Mouse (Mus musculus) CD4-positive, CD25-positive, alpha-beta regulatory T cell, adult 4 months (primary cell): ENCODE measurements around the gene Dlx2. TPM values are rescaled to one million over a fixed set of nuclear protein-coding genes. Genes with fewer than 3 reads are reported as not detected.
A peak's percentile ranks its signal among the peaks of the same experiment; 100 is the strongest.

Experiments
- ATAC-seq: one replicate; pipeline ENCODE4 v1.8.0; 2017
- polyA plus RNA-seq, 2 experiments: library from polyadenylated mRNA; unstranded; fragments of 100-300 nt; shearing (Covaris generic); gene quantifications; one replicate each; pipeline ENCODE4 v1.2.1; 2017

The Dlx2 gene
- polyA plus RNA-seq, 2 experiments from 2014 or later = not detected

DNA sequence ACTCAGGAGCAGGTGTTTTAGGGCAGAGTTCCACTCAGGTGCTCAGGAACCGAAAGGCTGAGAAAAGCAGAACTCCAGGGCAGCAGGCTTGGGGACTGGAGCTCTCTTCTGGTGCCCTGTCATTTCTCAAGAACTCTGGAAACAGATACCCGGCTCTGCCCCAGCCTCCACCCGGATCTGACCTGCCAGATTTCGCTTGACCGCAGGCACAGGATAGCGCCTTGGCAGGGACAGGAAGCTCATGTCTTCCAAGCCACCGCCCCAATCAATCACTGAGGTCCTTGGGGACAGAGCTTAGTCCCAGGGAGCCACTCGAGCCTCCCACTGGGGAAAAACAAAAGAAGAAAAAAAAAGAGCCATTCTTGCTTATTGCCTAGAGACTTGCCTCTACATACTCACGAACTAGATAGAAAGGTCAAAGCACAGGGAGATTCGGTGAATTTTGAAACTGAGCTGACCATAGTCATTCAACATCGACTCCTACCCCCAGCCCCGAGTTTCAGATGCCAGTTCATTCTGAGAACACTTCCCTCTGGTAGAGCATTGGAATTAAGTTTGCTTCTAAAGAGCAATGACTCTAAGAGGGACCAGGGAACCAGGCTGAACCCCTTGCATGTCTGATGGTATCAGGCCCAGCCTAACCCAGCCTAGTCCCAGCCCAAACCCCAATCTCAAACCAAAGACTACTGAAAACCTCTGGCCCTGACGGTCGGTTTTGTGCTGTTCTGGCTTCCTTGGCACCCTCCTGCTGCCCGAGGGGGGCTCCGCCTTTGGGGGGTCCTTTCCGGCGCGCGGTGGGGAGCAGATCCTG is 12.1 kb downstream of the Dlx2 start:
- no peak for ATAC-seq

DNA sequence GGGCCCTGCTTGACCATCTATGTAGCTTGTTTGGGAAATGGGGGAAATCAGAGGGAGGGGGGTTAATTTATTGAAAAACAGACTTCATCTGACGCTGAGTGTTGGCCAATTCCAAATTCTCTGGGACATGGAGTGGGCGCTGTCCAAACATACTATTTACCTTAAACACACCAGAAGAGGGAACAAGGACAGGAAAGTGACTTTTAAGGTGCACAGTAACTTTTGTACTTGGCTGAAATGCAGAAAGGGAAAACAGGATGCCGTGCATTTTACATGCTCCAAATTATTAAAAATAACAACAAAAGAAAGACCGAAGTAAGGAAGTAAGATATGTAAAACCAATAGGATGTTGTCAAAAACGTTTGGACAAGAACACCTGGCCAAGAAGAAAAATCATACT is 13.5 kb downstream of the Dlx2 start:
- ATAC-seq = no peak

- ATAC-seq = no peak
Observed at GRCm38 (mm10) chr2:71531990-71532970, 14.3 kb downstream of the Dlx2 start.

GRCm38 (mm10) chr2:71531124-71531590 is 15.4 kb downstream of the Dlx2 start:
- no peak for ATAC-seq

GRCm38 (mm10) chr2:71530391-71531123 is 16.0 kb downstream of the Dlx2 start:
- ATAC-seq = no peak

GRCm38 (mm10) chr2:71529511-71530351 is 16.8 kb downstream of the Dlx2 start:
- peak; percentile 69 for ATAC-seq

- ATAC-seq = no peak
Observed at GRCm38 (mm10) chr2:71528714-71529510, 17.6 kb downstream of the Dlx2 start.

GRCm38 (mm10) chr2:71528014-71528713 is 18.4 kb downstream of the Dlx2 start, which contains the start of gene Dlx1:
TSS of gene Dlx1 (plus strand) at chr2:71528113.
- ATAC-seq = no peak

DNA sequence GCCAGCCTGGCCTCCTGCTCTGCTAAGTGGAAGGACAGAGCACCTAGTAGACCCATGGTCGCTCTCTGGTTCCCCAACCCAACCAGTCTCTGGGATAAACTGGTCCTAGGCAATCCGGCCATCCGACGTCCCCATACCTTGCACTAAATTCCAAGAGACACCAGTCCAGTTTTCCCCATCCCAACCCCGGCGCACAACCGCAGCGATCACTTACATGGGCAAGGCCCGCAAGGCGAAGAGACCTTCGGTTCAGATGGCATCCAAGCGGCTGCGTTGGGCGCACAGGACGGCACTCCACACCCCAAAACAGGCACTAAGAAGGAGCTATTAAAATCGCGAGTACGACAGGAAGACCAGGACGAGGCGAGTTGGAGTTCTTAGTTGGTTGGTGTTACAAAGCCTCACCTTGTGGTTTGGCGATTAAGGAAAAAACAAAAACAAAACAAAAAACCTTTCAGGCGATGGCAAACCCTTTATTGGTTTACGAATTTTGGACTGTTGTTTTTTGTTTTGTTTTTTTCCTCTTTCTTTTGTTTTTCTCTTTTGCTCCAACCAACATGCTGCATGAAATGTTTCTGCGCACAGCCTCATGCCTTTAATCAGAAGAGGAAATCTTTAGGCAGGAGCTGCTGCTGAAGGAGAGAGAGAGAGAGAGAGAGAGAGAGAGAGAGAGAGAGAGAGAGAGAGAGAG is 19.1 kb downstream of the Dlx2 start:
- ATAC-seq = no peak

DNA sequence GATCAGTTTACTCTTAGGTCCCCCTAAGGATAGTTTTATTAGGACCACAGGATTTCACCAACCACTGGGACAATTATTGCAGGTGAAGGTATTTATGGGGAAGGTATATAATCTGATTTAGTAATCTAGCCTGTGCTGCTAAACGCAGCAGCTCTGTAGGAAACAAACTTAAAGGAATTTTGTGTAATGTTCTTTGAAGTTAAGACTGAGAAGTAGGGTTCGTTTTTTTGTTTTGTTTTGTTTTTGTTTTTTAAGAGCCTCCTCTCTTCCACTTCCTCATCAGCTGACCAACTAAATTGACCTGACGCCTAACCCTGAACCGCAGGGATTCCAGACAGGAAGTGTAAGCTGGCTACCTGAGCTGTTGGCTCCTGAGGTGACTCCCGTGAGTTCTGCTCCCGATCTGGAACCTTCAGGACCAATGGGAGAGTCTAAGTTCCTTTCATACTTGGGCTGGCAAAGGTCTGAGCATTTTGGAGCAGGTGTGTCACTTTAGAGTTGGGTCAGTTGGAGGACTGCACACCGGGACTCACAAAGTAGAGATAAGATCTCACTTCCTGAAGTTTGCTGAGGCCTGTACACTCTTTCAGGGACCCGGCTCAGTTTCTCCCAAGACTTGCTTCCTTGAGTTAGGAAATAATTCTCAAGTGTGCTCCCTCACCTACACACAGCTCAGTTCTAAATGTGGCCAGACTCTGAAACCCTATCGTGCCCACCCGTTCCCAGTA is 19.8 kb downstream of the Dlx2 start:
- no peak for ATAC-seq

- no peak for ATAC-seq
Observed at GRCm38 (mm10) chr2:71524763-71525162, 21.8 kb downstream of the Dlx2 start.

GRCm38 (mm10) chr2:71523431-71523830 is 23.1 kb downstream of the Dlx2 start:
- no peak for ATAC-seq

DNA sequence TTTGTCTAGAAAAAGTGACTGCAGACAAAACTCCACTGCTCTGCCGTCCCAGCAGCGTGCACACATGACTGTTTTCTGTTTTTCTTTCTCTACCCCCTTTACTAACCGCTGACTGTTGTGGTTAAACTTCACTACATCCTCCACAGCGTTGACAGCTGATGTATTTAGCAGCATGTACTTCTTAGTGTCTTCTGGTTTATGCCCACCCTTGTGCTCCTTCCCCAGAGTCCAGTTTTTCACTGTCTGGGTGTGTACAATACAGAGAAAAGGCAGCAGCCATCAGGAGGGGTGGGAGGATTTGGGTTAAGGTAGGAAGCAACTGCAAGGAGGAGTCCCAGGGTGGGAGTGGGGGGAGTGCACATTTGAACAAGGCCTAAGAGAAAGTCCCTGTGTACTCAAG is 23.7 kb downstream of the Dlx2 start:
- ATAC-seq = no peak

- no peak for ATAC-seq
Observed at GRCm38 (mm10) chr2:71517466-71518099, 29.0 kb downstream of the Dlx2 start.

- ATAC-seq = no peak
Observed at GRCm38 (mm10) chr2:71516995-71517394, 29.6 kb downstream of the Dlx2 start.

DNA sequence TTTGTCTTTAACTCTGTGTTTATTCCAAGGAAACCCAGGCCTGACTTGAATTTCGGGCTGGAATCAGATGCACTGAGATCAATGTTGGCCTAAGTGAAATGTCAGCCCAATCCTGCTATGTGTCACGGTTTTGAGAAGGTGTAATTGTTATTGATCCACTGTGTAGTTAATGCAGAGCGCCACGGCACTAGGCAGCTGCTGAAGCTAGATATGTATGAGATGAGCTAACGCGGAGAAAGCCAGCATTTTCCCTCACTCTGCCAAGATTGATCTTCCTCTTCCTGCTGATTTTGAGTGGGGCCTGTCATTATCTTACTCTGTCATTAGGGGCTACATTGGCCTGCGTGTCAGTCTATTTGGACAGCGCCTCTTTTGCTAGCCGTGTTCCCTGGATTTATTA is 34.2 kb downstream of the Dlx2 start:
- ATAC-seq = no peak

- ATAC-seq = no peak
Observed at GRCm38 (mm10) chr2:71511209-71511608, 35.3 kb downstream of the Dlx2 start.

DNA sequence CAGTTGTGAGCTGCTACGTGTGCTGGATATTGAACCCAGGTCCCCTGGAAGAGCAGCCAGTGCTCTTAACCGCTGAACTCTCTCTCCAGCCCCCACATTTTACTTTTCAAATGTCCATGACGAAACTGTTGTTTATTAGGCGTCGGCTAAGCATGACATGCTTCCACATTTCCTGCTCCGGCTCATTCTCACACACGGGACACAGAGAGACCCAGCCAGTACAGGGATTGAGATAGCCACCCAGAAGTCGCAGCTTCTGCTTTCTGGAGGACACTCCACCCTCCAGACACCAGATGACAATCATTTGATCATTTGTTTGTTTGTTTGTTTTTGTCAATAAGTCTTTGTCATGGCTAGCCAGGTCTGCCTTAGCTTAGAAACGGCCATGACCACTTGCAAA is 41.7 kb downstream of the Dlx2 start:
- ATAC-seq = no peak
